Mouse (Mus musculus): ENCODE results near the gene Lgr4.

Gene Lgr4

GRCm38 (mm10) chr2:109917496-109918413, at the start of gene Lgr4:
Gene Lgr4 (plus strand): TSS chr2:109917647.
- in situ Hi-C loops (cut with MboI, MseI), result loop anchor here in 1 of 2 experiments (5.0 to 25.0 kb wide), 2 partner anchors 100 to 1145 kb away; partner anchors contain the start of gene Ccdc34

- in situ Hi-C loops (cut with MboI, MseI), result loop anchor here in 1 of 2 experiments (25.0 kb wide), 1 partner anchor 592 kb away; the partner anchor contains the start of genes Kif18a and Mettl15
Observed at GRCm38 (mm10) chr2:109879429-109879828, 38.0 kb upstream of the Lgr4 start.

GRCm38 (mm10) chr2:109881111-109881510, 36.3 kb upstream of the Lgr4 start:
- in situ Hi-C loops (cut with MboI, MseI), result loop anchor here (10.0 to 25.0 kb wide), 2 partner anchors 594 to 1274 kb away; partner anchors contain the start of genes Gm15130 (in 1 of the 2), Kif18a (in 1 of the 2) and Mettl15 (in 1 of the 2)

- in situ Hi-C loops (cut with MboI, MseI), result loop anchor here (10.0 to 25.0 kb wide), 2 partner anchors 594 to 1273 kb away; partner anchors contain the start of genes Gm15130 (in 1 of the 2), Kif18a (in 1 of the 2) and Mettl15 (in 1 of the 2)
Observed at GRCm38 (mm10) chr2:109881625-109882024, 35.8 kb upstream of the Lgr4 start.

- in situ Hi-C loops (cut with MboI, MseI), result loop anchor here (10.0 to 25.0 kb wide), 2 partner anchors 597 to 1271 kb away; partner anchors contain the start of genes Gm15130 (in 1 of the 2), Kif18a (in 1 of the 2) and Mettl15 (in 1 of the 2)
Observed at GRCm38 (mm10) chr2:109884106-109884505, 33.3 kb upstream of the Lgr4 start.

- in situ Hi-C loops (cut with MboI, MseI), result loop anchor here (10.0 to 25.0 kb wide), 2 partner anchors 597 to 1270 kb away; partner anchors contain the start of genes Gm15130 (in 1 of the 2), Kif18a (in 1 of the 2) and Mettl15 (in 1 of the 2)
Observed at GRCm38 (mm10) chr2:109884507-109884906, 32.9 kb upstream of the Lgr4 start.

GRCm38 (mm10) chr2:109890068-109890467, 27.4 kb upstream of the Lgr4 start:
- in situ Hi-C loops (cut with MboI, MseI), result loop anchor here (10.0 to 25.0 kb wide), 2 partner anchors 565 to 603 kb away; partner anchors contain the start of genes Kif18a (in 1 of the 2) and Mettl15 (in 1 of the 2)

- in situ Hi-C loops (cut with MboI, MseI), result loop anchor here (10.0 to 25.0 kb wide), 2 partner anchors 566 to 603 kb away; partner anchors contain the start of genes Kif18a (in 1 of the 2) and Mettl15 (in 1 of the 2)
Observed at GRCm38 (mm10) chr2:109890597-109890996, 26.9 kb upstream of the Lgr4 start, which contains the start of gene Lin7c. Gene Lin7c (plus strand): TSS chr2:109890853.

- in situ Hi-C loops (cut with MboI, MseI), result loop anchor here (10.0 to 25.0 kb wide), 2 partner anchors 566 to 604 kb away; partner anchors contain the start of genes Kif18a (in 1 of the 2) and Mettl15 (in 1 of the 2)
Observed at GRCm38 (mm10) chr2:109891031-109891430, 26.4 kb upstream of the Lgr4 start.

- in situ Hi-C loops (cut with MboI, MseI), result loop anchor here (10.0 to 25.0 kb wide), 2 partner anchors 567 to 604 kb away; partner anchors contain the start of genes Kif18a (in 1 of the 2) and Mettl15 (in 1 of the 2)
Observed at GRCm38 (mm10) chr2:109891471-109891870, 26.0 kb upstream of the Lgr4 start.

- in situ Hi-C loops (cut with MboI, MseI), result loop anchor here (10.0 to 25.0 kb wide), 2 partner anchors 572 to 609 kb away; partner anchors contain the start of genes Kif18a (in 1 of the 2) and Mettl15 (in 1 of the 2)
Observed at GRCm38 (mm10) chr2:109896311-109896710, 21.1 kb upstream of the Lgr4 start.

- in situ Hi-C loops (cut with MboI, MseI), result loop anchor here (5.0 to 25.0 kb wide), 2 partner anchors 659 to 1159 kb away; no protein-coding TSS in a partner anchor
Observed at GRCm38 (mm10) chr2:109902869-109903268, 14.6 kb upstream of the Lgr4 start.

GRCm38 (mm10) chr2:109904171-109904821, 13.2 kb upstream of the Lgr4 start:
- in situ Hi-C loops (cut with MboI, MseI), result loop anchor here (5.0 to 25.0 kb wide), 2 partner anchors 658 to 1158 kb away; no protein-coding TSS in a partner anchor

GRCm38 (mm10) chr2:109909122-109909521, 8.3 kb upstream of the Lgr4 start:
- in situ Hi-C loops (cut with MboI, MseI), result loop anchor here (5.0 to 25.0 kb wide), 4 partner anchors 293 to 1153 kb away; no protein-coding TSS in a partner anchor

GRCm38 (mm10) chr2:109912216-109912615, 5.2 kb upstream of the Lgr4 start:
- in situ Hi-C loops (cut with MboI, MseI), result loop anchor here in 1 of 2 experiments (25.0 kb wide), 1 partner anchor 1150 kb away; no protein-coding TSS in a partner anchor

- in situ Hi-C loops (cut with MboI, MseI), result loop anchor here in 1 of 2 experiments (25.0 kb wide), 1 partner anchor 1150 kb away; no protein-coding TSS in a partner anchor
Observed at GRCm38 (mm10) chr2:109912766-109913165, 4.7 kb upstream of the Lgr4 start.

GRCm38 (mm10) chr2:109913241-109913640, 4.2 kb upstream of the Lgr4 start:
- in situ Hi-C loops (cut with MboI, MseI), result loop anchor here in 1 of 2 experiments (25.0 kb wide), 1 partner anchor 1149 kb away; no protein-coding TSS in a partner anchor

GRCm38 (mm10) chr2:109914601-109915000, 2.8 kb upstream of the Lgr4 start:
- in situ Hi-C loops (cut with MboI, MseI), result loop anchor here in 1 of 2 experiments (25.0 kb wide), 1 partner anchor 1148 kb away; no protein-coding TSS in a partner anchor

GRCm38 (mm10) chr2:109916782-109917495, 508 bp upstream of the Lgr4 start:
- in situ Hi-C loops (cut with MboI, MseI), result loop anchor here in 1 of 2 experiments (5.0 to 25.0 kb wide), 2 partner anchors 100 to 1145 kb away; partner anchors contain the start of gene Ccdc34

Data from T-helper 17 cell (primary cell).